Mouse (Mus musculus) forebrain, postnatal 0 days (tissue): ENCODE results near the gene Padi1. TPM values are rescaled to one million over a fixed set of nuclear protein-coding genes. Genes with fewer than 3 reads are reported as not detected.

Experiments used
- ATAC-seq: fragments of 200-750 bp; cut with Nextera tagmentation; 2 replicates; pipeline ENCODE4 v1.8.0; 2017; ENCODE audit warnings: mild to moderate bottlenecking, moderate library complexity
- DNase-seq: peaks from one replicate; pipeline ENCODE4 v3.0.0-alpha.2; 2015
- H3K27ac ChIP-seq: fragments of 300-500 bp; sonication (generic); 2 replicates; pipeline ENCODE4 v1.5.1; 2014; ENCODE audit warnings: low read depth, mild to moderate bottlenecking, antibody characterized with exemption, low read length, moderate library complexity, mixed read lengths
- H3K27me3 ChIP-seq: fragments of 300-500 bp; sonication (generic); 2 replicates; pipeline ENCODE4 v1.6.1; 2014; ENCODE audit warnings: mild to moderate bottlenecking, low read length, mixed read lengths; ENCODE audit not compliant: insufficient read depth
- H3K36me3 ChIP-seq: fragments of 300-500 bp; sonication (generic); 2 replicates; pipeline ENCODE4 v1.6.1; 2014; ENCODE audit warnings: mild to moderate bottlenecking, moderate library complexity; ENCODE audit not compliant: insufficient read depth
- H3K4me1 ChIP-seq: fragments of 300-500 bp; sonication (generic); 2 replicates; pipeline ENCODE4 v1.6.1; 2014; ENCODE audit warnings: antibody characterized with exemption; ENCODE audit not compliant: insufficient read depth
- H3K4me2 ChIP-seq: fragments of 300-500 bp; sonication (generic); 2 replicates; pipeline ENCODE4 v1.6.1; 2014; ENCODE audit warnings: low read depth, mild to moderate bottlenecking, moderate library complexity
- H3K4me3 ChIP-seq: fragments of 300-500 bp; sonication (generic); 2 replicates; pipeline ENCODE4 v1.5.1; 2014; ENCODE audit warnings: low read depth, low read length, mixed read lengths
- H3K9ac ChIP-seq: fragments of 300-500 bp; sonication (generic); 2 replicates; pipeline ENCODE4 v1.6.1; 2014; ENCODE audit warnings: mild to moderate bottlenecking
- H3K9me3 ChIP-seq: fragments of 300-500 bp; sonication (generic); 2 replicates; pipeline ENCODE4 v1.6.1; 2016; ENCODE audit warnings: low read length
- CTCF ChIP-seq: sonication (generic); IDR thresholded peaks from 2 replicates; pipeline ENCODE4 v1.5.1; 2016; ENCODE audit warnings: antibody characterized with exemption, control low read depth, low read depth
- WGBS: fragments of 180-500 bp; shearing (Covaris S2); extraction: QIAGEN DNeasy Blood & Tissue Kit; methylation state at CpG from one replicate; pipeline ENCODE4 v1.1.7; 2014; 5-methylcytosine and 5-hydroxymethylcytosine counted together
- polyA plus RNA-seq: library from polyadenylated mRNA; unstranded; fragments of >200 nt; fragmentation: Nextera tagmentation; extraction: Ambion mirVana; gene quantifications from 2 replicates; pipeline ENCODE4 v1.2.1, GENCODE M21; 2015
- total RNA-seq: library from RNA; depleted of rRNA; stranded (reverse); fragments of >200 nt; gene quantifications from 2 replicates; pipeline ENCODE4 v1.2.3, GENCODE M21; 2014

Gene Padi1
- total and polyA plus RNA-seq, 2 experiments from 2014 or later = 0.06 to 0.10 TPM

DNA sequence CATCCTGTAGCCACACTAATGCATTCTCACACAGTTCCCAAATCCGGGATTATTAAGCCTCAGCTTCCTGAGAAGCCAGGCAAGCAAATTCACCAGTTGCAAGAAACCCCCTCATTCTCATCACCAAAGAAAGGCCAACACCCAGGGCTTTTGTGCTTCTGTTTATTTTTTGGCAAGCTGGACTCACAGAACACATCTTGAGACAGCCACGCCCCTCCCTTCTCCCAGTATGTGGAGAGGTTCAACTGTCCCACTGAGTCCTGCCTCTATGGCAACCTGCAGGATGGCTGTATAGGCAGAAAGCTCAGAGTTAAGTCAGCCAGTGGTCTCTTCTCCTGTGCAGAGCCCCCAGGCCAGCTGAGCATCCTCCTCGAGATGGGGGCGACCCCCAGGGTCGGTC, 60.4 kb downstream of the Padi1 start:
- ATAC-seq (no peak), DNase-seq (no peak)
- WGBS = 79% methylated on average over 5 of the region's 5 CpGs
- no peak for TF ChIP-seq CTCF
- H3K27me3 ChIP-seq = no peaks in the 10 kb centered on the region
- no peak overlapping the region for H3K9ac ChIP-seq
- no peaks in the 10 kb centered on the region for H3K9me3 ChIP-seq
- no peak overlapping the region for H3K4me2 ChIP-seq
- H3K4me3 ChIP-seq = no peak overlapping the region
- H3K27ac ChIP-seq = no peak overlapping the region
- H3K36me3 ChIP-seq = no peaks in the 10 kb centered on the region
- H3K4me1 ChIP-seq = no peaks in the 10 kb centered on the region

DNA sequence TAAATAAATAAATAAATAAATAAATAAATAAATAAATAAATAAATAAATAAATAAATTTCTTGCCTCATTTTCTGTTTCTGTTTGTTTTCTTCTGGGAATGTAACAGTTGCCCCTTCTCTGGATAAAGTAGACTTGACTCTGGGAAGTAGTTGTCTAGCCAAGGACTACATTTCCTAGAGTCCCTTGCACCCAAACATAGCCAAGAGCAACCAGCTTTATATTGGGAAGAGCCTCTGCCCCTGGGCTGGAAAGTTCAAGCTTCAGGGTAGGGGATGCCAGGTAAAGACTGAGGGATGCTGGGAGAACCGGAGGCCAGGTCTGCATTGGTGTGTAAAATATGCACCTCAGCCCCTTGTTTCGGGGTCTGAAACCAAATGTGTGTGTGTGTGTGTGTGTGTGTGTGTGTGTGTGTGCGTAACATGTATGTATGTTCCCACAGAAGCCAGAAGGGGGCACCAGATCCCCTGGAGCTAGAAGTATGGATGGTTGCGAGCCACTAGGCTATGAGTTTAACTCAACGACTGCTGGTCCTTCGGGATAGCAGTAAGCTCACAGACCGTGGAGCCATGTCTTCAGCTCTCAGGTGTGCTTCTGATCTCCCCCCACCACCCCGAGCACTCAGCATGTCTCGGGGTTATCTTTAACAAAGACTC, 61.2 kb downstream of the Padi1 start:
- no peaks in the 10 kb centered on the region for H3K9me3 ChIP-seq
- no peaks in the 10 kb centered on the region for H3K36me3 ChIP-seq
- H3K4me1 ChIP-seq = no peaks in the 10 kb centered on the region
- no peak overlapping the region for H3K4me3 ChIP-seq
- no peak overlapping the region for H3K4me2 ChIP-seq
- no peak overlapping the region for H3K9ac ChIP-seq
- TF ChIP-seq CTCF = no peak
- H3K27ac ChIP-seq = no peak overlapping the region
- DNase-seq (no peak), ATAC-seq (no peak)
- H3K27me3 ChIP-seq = no peaks in the 10 kb centered on the region
- 93% methylated on average over 9 of the region's 9 CpGs for WGBS

GRCm38 (mm10) chr4:140782821-140783220, 62.8 kb downstream of the Padi1 start:
- Histone ChIP-seq H3K4me2 (no peak overlapping the region), H3K9ac (no peak overlapping the region), H3K4me3 (no peak overlapping the region), H3K9me3 (no peaks in the 10 kb centered on the region), H3K36me3 (no peaks in the 10 kb centered on the region), H3K27ac (no peak overlapping the region), H3K27me3 (no peaks in the 10 kb centered on the region), H3K4me1 (no peaks in the 10 kb centered on the region)
- TF ChIP-seq CTCF = no peak
- DNase-seq = no peak
- WGBS = 90% methylated on average over 9 of the region's 9 CpGs
- ATAC-seq = no peak

DNA sequence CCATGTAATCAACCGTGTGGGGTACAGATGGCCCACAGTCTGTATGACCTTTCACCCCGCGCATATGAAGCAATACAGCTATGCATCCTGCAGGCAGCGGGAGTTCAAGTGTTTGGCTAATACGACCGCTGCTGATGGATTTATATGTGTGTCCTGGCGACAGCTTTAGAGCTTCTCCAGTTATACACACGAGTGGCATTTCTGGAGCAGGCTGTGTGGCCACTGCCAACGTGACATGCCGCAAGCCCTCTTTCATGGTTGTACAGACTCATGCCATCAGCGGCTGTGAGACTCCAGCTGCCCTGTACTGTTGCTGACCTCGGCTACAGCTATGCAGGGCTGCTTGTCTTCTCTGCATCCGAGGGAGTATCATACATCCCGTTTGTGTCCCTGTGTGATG, 65.1 kb downstream of the Padi1 start:
- ATAC-seq = no peak
- 90% methylated on average over 14 of the region's 14 CpGs for WGBS
- H3K27me3 ChIP-seq = no peaks in the 10 kb centered on the region
- no peak for TF ChIP-seq CTCF
- no peaks in the 10 kb centered on the region for H3K9me3 ChIP-seq
- DNase-seq = no peak
- H3K4me3 ChIP-seq = no peak overlapping the region
- no peaks in the 10 kb centered on the region for H3K4me1 ChIP-seq
- H3K4me2 ChIP-seq = no peak overlapping the region
- H3K9ac ChIP-seq = no peak overlapping the region
- H3K27ac ChIP-seq = no peak overlapping the region
- no peaks in the 10 kb centered on the region for H3K36me3 ChIP-seq

GRCm38 (mm10) chr4:140779803-140780397, 65.7 kb downstream of the Padi1 start:
- DNase-seq = peak; percentile 29
- TF ChIP-seq CTCF = no peak
- Histone ChIP-seq H3K4me2 (no peak overlapping the region), H3K27me3 (no peaks in the 10 kb centered on the region), H3K36me3 (no peaks in the 10 kb centered on the region), H3K4me1 (no peaks in the 10 kb centered on the region), H3K9me3 (no peaks in the 10 kb centered on the region), H3K27ac (no peak overlapping the region), H3K4me3 (no peak overlapping the region), H3K9ac (no peak overlapping the region)
- no peak for ATAC-seq
- 46% methylated on average over 19 of the region's 19 CpGs for WGBS

GRCm38 (mm10) chr4:140776623-140777022, 69.0 kb downstream of the Padi1 start:
- H3K27me3 ChIP-seq = no peaks in the 10 kb centered on the region
- H3K9me3 ChIP-seq = no peaks in the 10 kb centered on the region
- no peak overlapping the region for H3K9ac ChIP-seq
- DNase-seq = no peak
- H3K4me3 ChIP-seq = no peak overlapping the region
- 78% methylated on average over 13 of the region's 13 CpGs for WGBS
- TF ChIP-seq CTCF = no peak
- no peaks in the 10 kb centered on the region for H3K36me3 ChIP-seq
- no peak overlapping the region for H3K4me2 ChIP-seq
- no peaks in the 10 kb centered on the region for H3K4me1 ChIP-seq
- H3K27ac ChIP-seq = no peak overlapping the region
- no peak for ATAC-seq

DNA sequence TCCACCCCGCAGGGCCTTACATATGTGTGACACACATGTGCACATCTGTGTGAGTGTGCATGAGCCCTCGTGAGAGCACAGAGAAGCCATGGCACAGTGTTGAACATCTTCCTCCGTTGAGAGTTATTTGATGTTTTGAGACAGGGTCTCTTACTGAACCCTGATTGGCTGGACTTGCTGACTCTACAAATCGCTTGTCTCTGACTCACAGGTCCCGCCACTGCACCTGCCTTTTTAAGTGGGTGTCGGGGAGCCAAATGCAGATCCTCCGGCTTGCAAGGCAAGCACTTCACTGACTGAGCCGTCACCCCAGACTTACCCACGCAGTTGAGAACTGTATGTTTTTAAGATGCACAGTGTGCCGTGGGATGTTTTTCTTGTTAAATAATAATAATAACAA, 69.7 kb downstream of the Padi1 start:
- WGBS = 85% methylated on average over 10 of the region's 10 CpGs
- Histone ChIP-seq H3K9me3 (no peaks in the 10 kb centered on the region), H3K27me3 (no peaks in the 10 kb centered on the region), H3K27ac (no peak overlapping the region), H3K4me1 (no peaks in the 10 kb centered on the region), H3K36me3 (no peaks in the 10 kb centered on the region), H3K9ac (no peak overlapping the region), H3K4me2 (no peak overlapping the region), H3K4me3 (no peak overlapping the region)
- DNase-seq = no peak
- no peak for ATAC-seq
- TF ChIP-seq CTCF = no peak
